Mouse (Mus musculus) embryonic facial prominence, embryonic 14.5 days (tissue): ENCODE results near the gene Cyp2f2. TPM values are rescaled to one million over a fixed set of nuclear protein-coding genes. Genes with fewer than 3 reads are reported as not detected.

Experiments used
- ATAC-seq: fragments of 200-750 bp; cut with Nextera tagmentation; 2 replicates; pipeline ENCODE4 v1.8.0; 2017; ENCODE audit warnings: low read depth, moderate number of reproducible peaks, moderate TSS enrichment
- DNase-seq: peaks from one replicate; pipeline ENCODE4 v3.0.0-alpha.2; 2015; ENCODE audit warnings: low spot score
- H3K27ac ChIP-seq: fragments of 300-500 bp; sonication (generic); replicated peaks from 2 replicates; pipeline ENCODE4 v1.5.1; 2014; ENCODE audit warnings: low read depth, mild to moderate bottlenecking, low read length, moderate library complexity
- H3K27me3 ChIP-seq: fragments of 300-500 bp; sonication (generic); replicated peaks from 2 replicates; pipeline ENCODE4 v1.6.1; 2014; ENCODE audit warnings: low read length; ENCODE audit not compliant: control insufficient read depth, insufficient read depth
- H3K36me3 ChIP-seq: fragments of 300-500 bp; sonication (generic); 2 replicates; pipeline ENCODE4 v1.6.1; 2014; ENCODE audit warnings: low read length, mixed read lengths; ENCODE audit not compliant: control insufficient read depth, insufficient read depth
- H3K4me1 ChIP-seq: fragments of 300-500 bp; sonication (generic); 2 replicates; pipeline ENCODE4 v1.6.1; 2014; ENCODE audit warnings: antibody characterized with exemption, low read length; ENCODE audit not compliant: control insufficient read depth, insufficient read depth
- H3K4me2 ChIP-seq: fragments of 300-500 bp; sonication (generic); 2 replicates; pipeline ENCODE4 v1.6.1; 2014; ENCODE audit warnings: low read depth, mild to moderate bottlenecking, low read length, moderate library complexity, mixed read lengths
- H3K4me3 ChIP-seq: fragments of 300-500 bp; sonication (generic); 2 replicates; pipeline ENCODE4 v1.5.1; 2014; ENCODE audit warnings: low read depth, mild to moderate bottlenecking, low read length
- H3K9ac ChIP-seq: fragments of 300-500 bp; sonication (generic); 2 replicates; pipeline ENCODE4 v1.6.1; 2014; ENCODE audit warnings: low read depth, mild to moderate bottlenecking, low read length, moderate library complexity, mixed read lengths
- H3K9me3 ChIP-seq: fragments of 300-500 bp; sonication (generic); 2 replicates; pipeline ENCODE4 v1.6.1; 2016; ENCODE audit warnings: low read length; ENCODE audit not compliant: control insufficient read depth
- WGBS: fragments of 180-500 bp; shearing (Covaris S2); extraction: QIAGEN DNeasy Blood & Tissue Kit; methylation state at CpG from one replicate; pipeline ENCODE4 v1.1.7; 2014; 5-methylcytosine and 5-hydroxymethylcytosine counted together
- polyA plus RNA-seq: library from polyadenylated mRNA; unstranded; fragments of >200 nt; fragmentation: Nextera tagmentation; extraction: Ambion mirVana; gene quantifications from 2 replicates; pipeline ENCODE4 v1.2.1, GENCODE M21; 2014

The Cyp2f2 gene
- polyA plus RNA-seq, 1 experiment from 2014 or later, result 64.4 TPM

DNA sequence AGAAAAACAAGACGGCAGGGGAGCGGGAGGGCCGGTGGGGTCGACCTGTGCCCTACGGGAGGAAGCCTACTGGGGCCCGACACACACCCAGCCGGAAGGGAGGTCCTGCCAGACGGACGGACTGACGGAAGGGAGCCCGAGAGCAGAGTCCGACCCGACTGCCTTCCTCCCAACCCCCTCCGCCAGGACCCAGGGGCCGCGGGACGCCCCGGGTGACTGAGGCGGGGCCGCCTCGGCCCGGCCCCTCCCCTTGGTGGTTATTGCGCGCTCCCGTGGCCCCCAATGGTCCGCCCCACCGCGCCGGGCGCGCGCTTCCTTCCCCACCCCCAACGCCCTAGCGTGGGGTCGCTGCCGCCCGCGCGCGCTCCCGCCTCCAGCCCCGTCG is 46.5 kb downstream of the Cyp2f2 start:
- ATAC-seq (peak; percentile 70), DNase-seq (peak; percentile 89)
- Histone ChIP-seq H3K36me3 (peaks cover 44% of the 10 kb centered on the region), H3K4me3 (peak overlapping the region; percentile 69), H3K27ac (peak overlapping the region; percentile 97), H3K9me3 (no peaks in the 10 kb centered on the region), H3K4me2 (peak overlapping the region; percentile 69), H3K4me1 (peaks cover 23% of the 10 kb centered on the region), H3K27me3 (no peaks in the 10 kb centered on the region), H3K9ac (peak overlapping the region; percentile 90)
- under 1% methylated on average over 17 of the region's 43 CpGs for WGBS

DNA sequence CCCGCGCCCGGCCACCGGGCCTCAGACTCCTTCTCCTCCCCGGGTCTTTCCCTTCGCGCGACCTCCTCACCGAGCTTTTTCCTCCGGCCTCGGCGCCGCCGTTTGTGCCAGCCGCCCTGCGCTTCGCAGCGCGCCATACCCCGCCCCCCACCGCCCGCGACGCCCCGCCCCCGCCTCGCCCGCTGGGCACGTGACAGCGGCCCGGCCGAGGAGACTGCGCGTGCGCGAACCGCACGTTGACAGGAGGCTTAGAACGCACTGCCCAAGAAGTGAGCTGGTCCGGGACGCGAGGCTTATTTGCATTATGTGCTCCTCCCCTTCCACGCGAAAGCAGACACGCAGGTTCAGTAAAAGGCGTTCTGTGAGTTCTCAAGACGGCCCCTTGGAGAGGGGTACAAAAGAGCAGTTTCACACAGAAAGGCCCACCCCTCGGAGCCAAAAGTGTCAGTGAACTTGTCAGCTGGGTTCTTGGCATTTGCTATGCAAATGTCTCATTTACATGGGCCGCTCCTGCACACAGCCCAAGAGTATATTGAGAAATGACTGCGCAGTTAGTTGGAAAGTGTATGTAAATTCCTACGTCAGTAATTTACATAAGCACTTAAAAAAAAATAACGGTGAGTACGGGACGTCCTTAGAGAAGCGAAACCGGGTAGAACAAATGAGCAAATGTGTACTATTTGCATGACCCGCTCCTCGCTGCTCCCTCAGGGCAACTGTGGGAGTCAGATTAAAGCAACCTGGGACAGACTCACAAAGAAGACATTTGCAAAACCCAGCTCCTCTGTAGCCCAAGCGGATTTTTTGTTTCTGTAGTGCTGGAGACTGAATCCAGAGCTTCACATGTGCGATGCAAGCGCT is 47.1 kb downstream of the Cyp2f2 start, which contains the start of gene Egln2:
Egln2 (minus strand) TSS at position 189 of the 861 bp plus-strand sequence.
- H3K9ac ChIP-seq, result peak within 1 kb of the TSS; percentile 90
- peaks cover 20% of the 10 kb centered on the region for H3K4me1 ChIP-seq
- DNase-seq (peak; percentile 96), ATAC-seq (peak; percentile 88)
- peak within 1 kb of the TSS; percentile 69 for H3K4me2 ChIP-seq
- H3K36me3 ChIP-seq, result peaks cover 43% of the 10 kb centered on the region
- H3K4me3 ChIP-seq, result peak within 1 kb of the TSS; percentile 69
- H3K27me3 ChIP-seq, result no peaks in the 10 kb centered on the region
- H3K27ac ChIP-seq, result peak within 1 kb of the TSS; percentile 97
- no peaks in the 10 kb centered on the region for H3K9me3 ChIP-seq
- 2% methylated on average over 51 of the region's 61 CpGs for WGBS

DNA sequence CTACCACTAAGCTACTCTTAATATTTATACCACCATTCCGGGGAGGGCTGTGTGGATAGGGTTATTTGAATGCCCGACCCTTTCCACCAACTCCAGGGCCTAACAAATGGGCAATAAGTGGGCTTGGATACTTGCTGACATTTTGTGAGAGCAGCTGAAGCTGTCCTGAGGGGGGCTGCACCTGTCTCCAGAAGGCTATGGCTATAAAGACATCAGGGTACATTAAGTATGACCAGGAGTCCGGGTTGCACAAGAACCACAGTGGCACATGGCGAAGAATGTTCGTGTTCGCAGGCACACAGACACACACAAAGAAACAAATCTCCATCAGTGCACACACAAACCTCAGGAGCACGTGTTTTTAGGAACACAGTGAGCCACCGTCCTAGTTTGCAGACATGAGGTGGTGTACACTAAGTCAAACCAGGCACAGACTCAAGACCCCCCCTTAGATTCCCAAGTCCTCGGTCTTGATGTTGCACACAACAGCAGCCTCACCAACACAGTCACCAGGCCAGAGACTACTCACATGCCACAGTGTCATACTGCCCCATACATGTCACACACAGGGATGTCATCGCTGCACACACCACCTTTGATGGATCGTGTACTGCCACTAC is 47.9 kb downstream of the Cyp2f2 start:
- H3K9ac ChIP-seq, result peak overlapping the region; percentile 90
- peak overlapping the region; percentile 69 for H3K4me3 ChIP-seq
- DNase-seq, result no peak
- 71% methylated on average over 11 of the region's 11 CpGs for WGBS
- peaks cover 19% of the 10 kb centered on the region for H3K4me1 ChIP-seq
- peak overlapping the region; percentile 69 for H3K4me2 ChIP-seq
- peaks cover 43% of the 10 kb centered on the region for H3K36me3 ChIP-seq
- ATAC-seq, result no peak
- H3K9me3 ChIP-seq, result no peaks in the 10 kb centered on the region
- H3K27ac ChIP-seq, result peak overlapping the region; percentile 97
- H3K27me3 ChIP-seq, result no peaks in the 10 kb centered on the region

DNA sequence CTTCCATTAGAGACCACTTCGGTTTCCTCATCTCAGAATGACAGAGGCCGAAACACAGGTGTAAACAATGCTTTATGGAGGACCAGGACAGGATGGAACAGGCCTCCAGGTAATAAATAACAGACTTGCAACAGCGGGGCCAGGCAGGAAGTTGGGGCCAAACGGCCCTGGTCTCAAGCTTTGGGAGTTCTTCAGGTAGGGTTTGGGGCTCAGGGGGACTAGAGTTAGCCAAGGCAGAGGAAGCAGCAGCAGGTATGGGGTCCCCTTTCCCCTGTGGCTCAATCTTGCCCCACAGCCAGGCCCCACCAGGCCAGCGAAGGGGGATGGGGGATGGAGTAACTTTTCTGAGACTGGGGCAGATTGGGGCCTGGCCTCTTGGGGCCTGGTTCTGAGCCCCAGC is 48.7 kb downstream of the Cyp2f2 start:
- H3K36me3 ChIP-seq, result peaks cover 49% of the 10 kb centered on the region
- ATAC-seq, result no peak
- H3K9ac ChIP-seq, result no peak overlapping the region
- 86% methylated on average over 5 of the region's 5 CpGs for WGBS
- DNase-seq, result no peak
- peaks cover 19% of the 10 kb centered on the region for H3K4me1 ChIP-seq
- no peaks in the 10 kb centered on the region for H3K9me3 ChIP-seq
- no peak overlapping the region for H3K4me3 ChIP-seq
- H3K27me3 ChIP-seq, result no peaks in the 10 kb centered on the region
- H3K4me2 ChIP-seq, result no peak overlapping the region
- no peak overlapping the region for H3K27ac ChIP-seq

DNA sequence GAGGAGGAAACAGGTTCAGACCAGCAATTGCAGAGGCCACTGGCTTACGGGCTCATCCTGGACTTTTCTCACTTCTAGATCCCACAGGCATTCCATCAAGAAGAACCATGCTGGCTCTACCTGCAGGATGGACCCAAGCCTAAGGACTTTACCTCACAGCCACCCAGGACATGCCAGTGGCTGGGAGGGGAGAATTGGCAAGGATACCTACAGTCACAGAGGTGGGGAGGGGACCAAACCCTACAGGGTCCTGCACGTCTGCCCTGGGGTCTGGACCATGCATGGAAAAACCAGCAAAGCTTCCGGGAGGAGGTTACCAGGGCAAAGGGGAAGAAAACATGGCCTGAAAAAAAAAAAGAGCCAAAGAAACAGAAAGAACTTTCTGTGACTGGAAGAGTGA is 51.3 kb downstream of the Cyp2f2 start:
- Histone ChIP-seq H3K9ac (no peak overlapping the region), H3K9me3 (no peaks in the 10 kb centered on the region), H3K4me1 (no peaks in the 10 kb centered on the region), H3K36me3 (peaks cover 52% of the 10 kb centered on the region), H3K27ac (no peak overlapping the region), H3K4me3 (no peak overlapping the region), H3K27me3 (no peaks in the 10 kb centered on the region), H3K4me2 (no peak overlapping the region)
- DNase-seq (no peak), ATAC-seq (no peak)
- 91% methylated on average over 3 of the region's 3 CpGs for WGBS

DNA sequence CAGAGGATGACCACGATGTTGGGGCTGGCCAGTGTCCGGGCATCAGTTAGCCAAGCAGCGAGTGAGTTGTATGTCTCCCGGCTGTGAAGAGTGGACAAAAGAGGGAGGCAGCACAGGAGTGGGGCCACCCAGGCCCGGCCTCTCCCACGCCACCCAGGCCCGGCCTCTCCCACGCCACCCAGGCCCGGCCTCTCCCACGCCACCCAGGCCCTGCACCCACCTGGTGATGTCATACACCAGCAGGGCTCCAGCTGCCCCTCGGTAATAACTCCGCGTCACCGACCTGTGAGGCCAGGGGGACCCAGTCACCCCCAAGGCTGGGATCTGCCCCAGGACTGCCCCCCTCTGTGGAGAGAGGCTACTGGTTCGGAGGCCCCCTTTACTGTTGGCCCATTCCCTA is 54.8 kb downstream of the Cyp2f2 start:
- DNase-seq, result no peak
- Histone ChIP-seq H3K27me3 (no peaks in the 10 kb centered on the region), H3K9me3 (no peaks in the 10 kb centered on the region), H3K9ac (no peak overlapping the region), H3K4me3 (no peak overlapping the region), H3K27ac (no peak overlapping the region), H3K36me3 (peaks cover 52% of the 10 kb centered on the region), H3K4me2 (no peak overlapping the region), H3K4me1 (no peaks in the 10 kb centered on the region)
- ATAC-seq, result no peak
- 97% methylated on average over 14 of the region's 15 CpGs for WGBS

DNA sequence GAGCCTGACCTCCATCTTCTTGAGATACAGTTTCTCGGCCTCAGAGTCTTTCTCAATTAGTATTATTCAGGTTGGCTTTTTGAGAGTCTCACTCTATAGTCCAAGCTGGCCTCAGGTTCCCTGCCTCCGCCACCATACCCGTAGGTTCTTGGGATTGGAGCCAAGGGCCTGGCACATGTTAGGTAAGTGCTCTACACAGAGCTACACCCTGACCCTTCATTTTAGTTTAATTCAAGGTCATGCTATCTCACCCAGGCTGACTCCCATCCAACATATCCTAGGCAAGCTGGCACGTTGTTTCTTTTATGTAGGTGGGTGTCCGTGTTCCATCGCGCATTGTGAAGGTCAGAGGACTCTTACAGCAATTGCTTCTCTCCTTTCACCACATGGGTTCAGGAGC is 55.2 kb downstream of the Cyp2f2 start:
- DNase-seq, result no peak
- 92% methylated on average over 7 of the region's 7 CpGs for WGBS
- no peaks in the 10 kb centered on the region for H3K27me3 ChIP-seq
- H3K4me2 ChIP-seq, result no peak overlapping the region
- H3K9me3 ChIP-seq, result no peaks in the 10 kb centered on the region
- H3K27ac ChIP-seq, result no peak overlapping the region
- H3K36me3 ChIP-seq, result peaks cover 51% of the 10 kb centered on the region
- no peak for ATAC-seq
- H3K4me1 ChIP-seq, result no peaks in the 10 kb centered on the region
- no peak overlapping the region for H3K4me3 ChIP-seq
- no peak overlapping the region for H3K9ac ChIP-seq

DNA sequence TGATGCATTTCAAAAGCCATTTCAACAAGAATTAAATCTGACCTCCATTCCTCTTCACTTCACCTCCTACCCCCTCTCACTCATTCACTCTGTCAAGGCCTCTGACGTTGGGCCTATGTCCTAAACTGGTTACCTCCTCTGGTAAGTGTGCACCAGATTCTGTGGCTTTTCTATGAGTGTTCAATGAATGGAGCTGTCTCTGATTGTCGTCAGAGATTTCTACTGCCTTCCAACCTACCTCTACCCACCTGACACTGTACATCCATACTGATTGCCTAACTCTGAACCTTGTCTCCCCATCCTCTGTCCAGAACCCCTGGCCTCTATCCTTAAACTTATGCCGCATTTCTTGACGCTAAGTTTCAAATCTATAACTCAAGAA is 58.2 kb downstream of the Cyp2f2 start:
- Histone ChIP-seq H3K9ac (peak overlapping the region; percentile 65), H3K4me3 (peak overlapping the region; percentile 66), H3K4me1 (no peaks in the 10 kb centered on the region), H3K36me3 (peaks cover 21% of the 10 kb centered on the region; the same call in 1 of the 2 replicates), H3K27me3 (no peaks in the 10 kb centered on the region), H3K27ac (peak overlapping the region; percentile 95), H3K9me3 (no peaks in the 10 kb centered on the region), H3K4me2 (peak overlapping the region; percentile 58)
- ATAC-seq (no peak), DNase-seq (no peak)
- 16% methylated on average over 4 of the region's 4 CpGs for WGBS
